Mouse (Mus musculus) T-cell, adult 2 months (primary cell): ENCODE results near the gene Tnfsf9.

Experiments
- DNase-seq: peaks from one replicate; pipeline ENCODE4 v3.0.0; 2022; ENCODE audit warnings: low spot score

The Tnfsf9 gene

GRCm38 (mm10) chr17:57134693-57135092 is 29.6 kb downstream of the Tnfsf9 start:
- DNase-seq = no peak

- no peak for DNase-seq
These were observed 30.5 kb downstream of the Tnfsf9 start for GRCm38 (mm10) chr17:57135635-57136034.

- DNase-seq = no peak
These were observed 33.6 kb downstream of the Tnfsf9 start for GRCm38 (mm10) chr17:57138676-57139075.

- no peak for DNase-seq
These were observed 34.6 kb downstream of the Tnfsf9 start for GRCm38 (mm10) chr17:57139708-57140107.

- no peak for DNase-seq
These were observed 38.6 kb downstream of the Tnfsf9 start for GRCm38 (mm10) chr17:57143704-57144103.

GRCm38 (mm10) chr17:57145115-57145514 is 40.0 kb downstream of the Tnfsf9 start:
- no peak for DNase-seq

GRCm38 (mm10) chr17:57148343-57148742 is 43.2 kb downstream of the Tnfsf9 start:
- no peak for DNase-seq

- no peak for DNase-seq
These were observed 44.1 kb downstream of the Tnfsf9 start, which contains the start of gene Cd70 for GRCm38 (mm10) chr17:57148994-57149803. Gene Cd70 (minus strand): TSS chr17:57149777.

GRCm38 (mm10) chr17:57153006-57153405 is 47.9 kb downstream of the Tnfsf9 start:
- no peak for DNase-seq

GRCm38 (mm10) chr17:57153787-57154186 is 48.7 kb downstream of the Tnfsf9 start:
- no peak for DNase-seq
